Mouse (Mus musculus) heart, adult 2 months (tissue): ENCODE data around the gene Ptprq. TPM values are rescaled to one million over a fixed set of nuclear protein-coding genes. Genes with fewer than 3 reads are reported as not detected.
A peak's percentile ranks its signal among the peaks of the same experiment; 100 is the strongest.

Experiments
- DNase-seq, 2 experiments: peaks; one replicate each; pipeline ENCODE4 v3.0.0; 2021
- H3K27ac ChIP-seq: fragments of 200-600 bp; 2 replicates; pipeline ENCODE4 v1.8.1; 2022
- H3K27me3 ChIP-seq: fragments of 200-500 bp; 2 replicates; pipeline ENCODE4 v1.6.1; 2012; ENCODE audit warnings: mild to moderate bottlenecking, low read length, inconsistent platforms, mixed read lengths; ENCODE audit not compliant: control insufficient read depth, insufficient read depth
- H3K36me3 ChIP-seq: fragments of 200-500 bp; 2 replicates; pipeline ENCODE4 v1.6.1; 2012; ENCODE audit warnings: low read length, inconsistent platforms; ENCODE audit not compliant: control insufficient read depth, insufficient read depth
- H3K4me1 ChIP-seq: fragments of 200-500 bp; 2 replicates; pipeline ENCODE4 v1.6.1; 2011; ENCODE audit warnings: low read length; ENCODE audit not compliant: control insufficient read depth, insufficient read depth
- H3K4me3 ChIP-seq: fragments of 200-600 bp; 2 replicates; pipeline ENCODE4 v1.8.1; 2022
- H3K79me2 ChIP-seq: fragments of 200-500 bp; replicated peaks from 2 replicates; pipeline ENCODE4 v1.6.1; 2012; ENCODE audit warnings: mild to moderate bottlenecking, inconsistent platforms, low read length, moderate library complexity, mixed read lengths; ENCODE audit not compliant: control insufficient read depth, insufficient read depth
- H3K9ac ChIP-seq: fragments of 200-500 bp; 2 replicates; pipeline ENCODE4 v1.6.1; 2012; ENCODE audit warnings: low read depth, mild to moderate bottlenecking, control low read depth, inconsistent platforms, low read length, mixed read lengths
- CTCF ChIP-seq: fragments of 200-600 bp; IDR thresholded peaks from 2 replicates; pipeline ENCODE4 v1.8.1; 2022; ENCODE audit warnings: antibody characterized with exemption, mild to moderate bottlenecking, moderate library complexity
- EP300 ChIP-seq: fragments of 200-500 bp; IDR thresholded peaks from 2 replicates; pipeline ENCODE4 v1.6.1; 2011; ENCODE audit warnings: low read depth, low read length, control low read depth; ENCODE audit not compliant: insufficient read depth
- POLR2A ChIP-seq: fragments of 200-500 bp; IDR thresholded peaks from 2 replicates; pipeline ENCODE4 v1.6.1; 2011; ENCODE audit warnings: mild to moderate bottlenecking, low read depth, low read length, control low read depth; ENCODE audit not compliant: insufficient read depth
- WGBS: fragments of 180-500 bp; shearing (Covaris S2); methylation state at CpG from one replicate; pipeline ENCODE4 v1.1.7; 2018; 5-methylcytosine and 5-hydroxymethylcytosine counted together
- intact Hi-C: fragments of 180-260 bp; cut with DNase I; formaldehyde crosslinking; loops from one replicate; pipeline ENCODE4 v1.15.1; 2025
- polyA plus RNA-seq: library from polyadenylated mRNA; depleted of rRNA; stranded (reverse); fragments of >200 nt; gene quantifications from 2 replicates; pipeline ENCODE4 v1.2.3, GENCODE M21; 2012
- total RNA-seq, 2 experiments: library from RNA; stranded (reverse); gene quantifications; 2 replicates each; pipeline ENCODE4 v1.2.3; 2021

Gene Ptprq
- total and polyA plus RNA-seq, 3 experiments = not detected

DNA sequence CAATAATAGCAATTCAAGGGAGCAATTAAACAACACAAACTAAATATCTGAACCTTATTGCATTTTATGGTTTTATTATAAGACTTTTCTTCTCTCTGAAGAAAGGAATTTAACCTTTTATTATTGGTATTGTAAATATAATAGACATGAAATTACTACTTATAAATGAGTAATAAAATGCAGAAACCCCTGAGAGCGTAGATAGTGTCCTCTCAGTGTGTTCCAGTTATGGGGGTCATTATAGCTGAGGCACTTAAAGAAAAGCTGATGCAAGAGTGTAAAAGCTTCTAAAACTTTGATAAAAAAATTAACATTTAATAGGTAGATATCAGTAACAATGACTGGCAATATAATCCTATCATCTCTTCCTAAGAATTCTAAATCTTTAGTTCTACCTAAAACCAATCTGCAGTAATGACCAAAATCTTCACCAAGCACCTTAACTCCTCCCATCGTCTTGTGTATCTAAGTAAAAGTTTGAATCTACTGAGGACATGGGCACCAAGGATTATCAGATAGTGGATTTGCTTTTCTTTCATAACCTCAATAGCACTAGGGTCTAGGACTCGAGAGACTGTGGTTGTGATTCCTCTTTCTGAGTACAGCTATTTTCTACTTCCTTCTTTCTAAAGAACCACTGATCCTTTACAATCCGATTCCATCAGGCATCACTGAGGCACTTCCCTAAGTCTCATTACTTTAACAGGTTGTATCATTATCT is 51.3 kb downstream of the Ptprq start:
- no peaks in the 10 kb centered on the region for H3K4me1 ChIP-seq
- intact Hi-C loops = no loop called here
- no peaks in the 10 kb centered on the region for H3K79me2 ChIP-seq
- H3K4me3 ChIP-seq = no peak overlapping the region
- no peaks in the 10 kb centered on the region for H3K36me3 ChIP-seq
- no peaks in the 10 kb centered on the region for H3K27me3 ChIP-seq
- WGBS = 75% methylated on average over 4 of the region's 4 CpGs
- TF ChIP-seq EP300 (no peak), CTCF (no peak), POLR2A (no peak)
- H3K9ac ChIP-seq = no peak overlapping the region
- no peak for DNase-seq
- no peak overlapping the region for H3K27ac ChIP-seq

DNA sequence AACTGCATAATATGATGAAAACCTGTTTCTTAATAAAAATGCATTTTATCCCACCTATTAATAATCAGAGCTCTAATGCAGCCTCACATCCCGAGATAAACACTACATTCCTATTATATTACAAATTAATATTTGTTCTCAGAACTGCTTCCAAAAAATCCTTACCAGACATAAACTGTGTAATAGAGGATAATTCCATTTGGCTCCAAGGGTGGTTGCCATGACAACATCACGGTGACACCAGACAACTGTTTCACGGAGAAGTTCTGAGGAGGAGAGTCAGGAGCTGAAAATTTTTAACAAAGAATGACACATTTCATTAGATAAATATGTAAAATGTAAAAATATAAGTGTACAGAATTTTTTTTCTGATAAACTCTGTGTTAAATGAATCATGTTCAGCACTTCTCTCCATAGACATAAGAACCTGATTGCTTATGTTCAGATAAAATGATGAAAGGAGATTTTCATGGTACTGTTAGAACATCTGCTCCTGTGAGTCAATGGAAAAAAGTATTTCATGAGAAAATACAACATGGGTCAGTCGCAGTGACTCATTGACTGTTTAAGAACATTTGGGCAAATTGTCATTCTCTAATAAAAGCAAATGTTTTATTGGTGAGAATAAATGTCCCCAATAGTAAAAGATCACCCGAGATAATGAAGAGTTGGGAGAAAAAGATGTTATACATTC is 57.3 kb downstream of the Ptprq start:
- H3K36me3 ChIP-seq = no peaks in the 10 kb centered on the region
- H3K9ac ChIP-seq = no peak overlapping the region
- no peaks in the 10 kb centered on the region for H3K4me1 ChIP-seq
- DNase-seq = peak; percentile 12 to 17
- 58% methylated on average over 5 of the region's 5 CpGs for WGBS
- H3K79me2 ChIP-seq = no peaks in the 10 kb centered on the region
- intact Hi-C loops = no loop called here
- no peaks in the 10 kb centered on the region for H3K27me3 ChIP-seq
- H3K27ac ChIP-seq = no peak overlapping the region
- TF ChIP-seq CTCF (no peak), EP300 (no peak), POLR2A (no peak)
- H3K4me3 ChIP-seq = no peak overlapping the region

DNA sequence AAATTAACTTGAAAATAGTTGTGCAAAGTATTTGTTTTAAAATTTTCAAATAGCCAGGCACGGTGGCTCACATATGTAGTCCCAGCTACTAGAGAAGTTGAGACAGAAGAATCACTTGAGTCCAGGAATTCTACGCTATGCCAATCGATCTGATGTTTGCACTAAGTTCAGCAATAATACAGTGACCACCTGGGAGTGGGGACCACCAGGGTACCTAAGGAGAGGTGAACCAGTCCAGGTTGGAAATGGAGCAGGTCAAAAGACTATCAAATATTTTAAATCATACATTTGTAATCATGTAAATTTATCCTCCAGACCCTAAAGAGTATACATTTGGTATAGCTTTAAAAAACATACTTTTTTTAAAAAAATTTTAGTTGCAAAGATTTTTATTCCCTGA is 57.9 kb downstream of the Ptprq start:
- intact Hi-C loops = no loop called here
- no peak for DNase-seq
- 88% methylated on average over 3 of the region's 3 CpGs for WGBS
- Histone ChIP-seq H3K4me3 (no peak overlapping the region), H3K27ac (no peak overlapping the region), H3K9ac (no peak overlapping the region), H3K27me3 (no peaks in the 10 kb centered on the region), H3K4me1 (no peaks in the 10 kb centered on the region), H3K79me2 (no peaks in the 10 kb centered on the region), H3K36me3 (no peaks in the 10 kb centered on the region)
- TF ChIP-seq CTCF (no peak), POLR2A (no peak), EP300 (no peak)

DNA sequence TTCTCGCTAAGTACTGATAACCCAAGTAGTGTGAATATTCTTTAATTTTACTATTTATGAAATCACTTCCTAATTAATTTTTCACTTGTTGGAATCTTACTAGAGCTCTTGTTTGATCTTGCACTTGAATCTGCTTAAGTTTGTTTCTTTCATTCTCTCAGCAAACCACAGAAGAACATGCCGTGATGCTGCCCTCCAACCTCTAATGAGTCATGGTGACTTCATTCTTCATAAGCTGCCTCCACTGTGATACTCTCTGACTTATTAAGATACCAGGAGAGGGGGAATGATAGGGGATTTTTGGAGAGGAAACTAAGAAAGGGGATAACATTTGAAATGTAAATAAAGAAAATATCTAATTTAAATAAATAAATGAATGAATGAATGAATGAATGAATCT is 60.7 kb downstream of the Ptprq start:
- WGBS = 81% methylated on average over 2 of the region's 2 CpGs
- H3K27me3 ChIP-seq = no peaks in the 10 kb centered on the region

DNA sequence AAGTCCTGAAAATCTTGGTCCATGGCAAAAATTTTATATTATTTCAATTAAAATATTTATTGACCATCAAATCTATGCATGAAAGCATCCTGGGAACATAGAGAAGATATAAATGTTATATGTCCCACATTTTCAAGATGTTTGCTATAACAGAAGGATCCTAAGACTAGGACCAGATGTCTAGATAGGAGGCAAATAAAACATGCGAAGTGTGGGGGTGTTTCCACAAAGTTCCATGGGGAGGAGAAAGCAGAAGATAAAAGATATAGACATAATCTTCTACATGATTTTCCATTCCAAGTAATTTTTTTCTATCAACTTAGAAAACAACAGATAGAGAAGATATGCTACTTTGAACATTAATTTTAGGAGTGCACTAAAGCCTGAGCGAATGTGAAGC is 70.2 kb downstream of the Ptprq start:
- intact Hi-C loops = no loop called here
- Histone ChIP-seq H3K27me3 (no peaks in the 10 kb centered on the region), H3K79me2 (no peaks in the 10 kb centered on the region), H3K9ac (no peak overlapping the region), H3K4me3 (no peak overlapping the region), H3K27ac (no peak overlapping the region), H3K4me1 (no peaks in the 10 kb centered on the region), H3K36me3 (no peaks in the 10 kb centered on the region)
- 75% methylated on average over 2 of the region's 2 CpGs for WGBS
- DNase-seq = no peak
- no peak for TF ChIP-seq CTCF
- no peak for TF ChIP-seq EP300
- no peak for TF ChIP-seq POLR2A

More for the DNA sequence above, 60.7 kb downstream of the Ptprq start:
- Histone ChIP-seq H3K27ac (no peak overlapping the region), H3K36me3 (no peaks in the 10 kb centered on the region), H3K4me3 (no peak overlapping the region), H3K9ac (no peak overlapping the region), H3K4me1 (no peaks in the 10 kb centered on the region), H3K79me2 (no peaks in the 10 kb centered on the region)
- no peak for TF ChIP-seq POLR2A
- no peak for TF ChIP-seq CTCF
- TF ChIP-seq EP300 = no peak
- DNase-seq = no peak
- intact Hi-C loops = no loop called here

- H3K36me3 ChIP-seq = no peaks in the 10 kb centered on the region
Observed at GRCm38 (mm10) chr10:107628104-107628503, 91.7 kb downstream of the Ptprq start.

More at GRCm38 (mm10) chr10:107628104-107628503, 91.7 kb downstream of the Ptprq start:
- Histone ChIP-seq H3K4me3 (no peak overlapping the region), H3K27ac (no peak overlapping the region), H3K79me2 (no peaks in the 10 kb centered on the region), H3K9ac (no peak overlapping the region), H3K4me1 (no peaks in the 10 kb centered on the region), H3K27me3 (no peaks in the 10 kb centered on the region)
- TF ChIP-seq POLR2A (no peak), EP300 (no peak), CTCF (no peak)
- WGBS = 56% methylated on average over 3 of the region's 3 CpGs
- no peak for DNase-seq
- intact Hi-C loops = no loop called here
